In the genomic region with DNA sequence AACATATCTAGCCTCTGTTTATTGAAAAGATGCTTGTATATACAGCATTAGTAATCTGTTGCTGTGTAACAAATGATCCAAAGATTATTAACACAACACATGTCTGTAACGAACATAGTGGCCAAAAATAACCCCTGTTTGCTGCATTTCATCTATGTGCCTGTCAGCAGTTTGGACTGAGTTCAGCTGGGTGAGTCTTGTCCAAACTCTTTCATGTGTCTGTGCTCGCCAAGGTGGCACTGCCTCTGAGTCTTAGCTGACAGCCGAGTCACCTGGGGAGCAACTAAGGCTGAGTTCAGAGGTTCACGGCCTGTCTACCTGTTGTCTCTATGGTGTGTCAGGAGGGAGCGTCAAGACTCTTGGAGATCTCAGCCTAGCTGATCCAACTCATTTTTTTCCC, we compare ENCODE assay signal across 18 mouse cellular contexts. TPM values are rescaled to one million over a fixed set of nuclear protein-coding genes. Genes with fewer than 3 reads are reported as not detected.
DNase-seq lines count a peak whose midpoint lies in the region; ATAC-seq and TF ChIP-seq lines count a peak whose summit lies in the region.
"Had no signal": no experiment of that assay in that cellular context is flagged by ENCODE, and none has a peak within 500 bp of the region (broad histone marks: within the 10 kb centered on the region; RNA-seq: fewer than 3 reads in every experiment).

No protein-coding gene starts in this region.

- DNase-seq in gastrocnemius, adult 2 months: peak; percentile 63
- no peak for DNase-seq in gastrocnemius, postnatal 14 days
- peak; percentile 37 for DNase-seq in kidney, adult 18-20 months
- DNase-seq in heart, postnatal 0 days (ENCODE audit: low spot score): peak; percentile 22
- no peak for DNase-seq in kidney, postnatal 0 days (ENCODE audit: low spot score)
- DNase-seq in frontal cortex, postnatal 36 days (ENCODE audit: low spot score in 2 of 2): no peak
- DNase-seq: cerebellum, postnatal 14 days; embryo, embryonic 11 days; lung, adult 2 months; right cerebral cortex, postnatal 14 days had no signal

- no peak overlapping the region for H3K4me2 ChIP-seq in kidney, embryonic 16.5 days (replicated peaks; ENCODE audit: low read depth, low read length)
- H3K4me2 ChIP-seq in heart, postnatal 0 days (ENCODE audit: low read depth, low read length): no peak overlapping the region
- H3K4me2 ChIP-seq in kidney, postnatal 0 days (ENCODE audit: low read length): no peak overlapping the region
- H3K4me2 ChIP-seq: embryonic facial prominence, embryonic 15.5 days; hindbrain, embryonic 14.5 days; midbrain, embryonic 11.5 days; neural tube, embryonic 13.5 days had no signal

- intact Hi-C loops in gastrocnemius, adult 2 months (cut with DNase I): loop anchor here (10.0 kb wide), 1 partner anchor 248 kb away; no protein-coding TSS in a partner anchor
- intact Hi-C loops in gastrocnemius, postnatal 14 days (cut with DNase I; ENCODE audit: low total_unique reads): no loop called here

- H3K27me3 ChIP-seq in kidney, embryonic 16.5 days (ENCODE audit: insufficient read depth, low read length): no peaks in the 10 kb centered on the region
- peaks cover 22% of the 10 kb centered on the region for H3K27me3 ChIP-seq in heart, postnatal 0 days (ENCODE audit: control insufficient read depth, insufficient read depth, low read length)
- no peaks in the 10 kb centered on the region for H3K27me3 ChIP-seq in kidney, postnatal 0 days (ENCODE audit: insufficient read depth, low read length)

- H3K27ac ChIP-seq in gastrocnemius, adult 2 months: peak overlapping the region; percentile 4; the same call in 1 of the 2 replicates
- no peak overlapping the region for H3K27ac ChIP-seq in kidney, embryonic 16.5 days (ENCODE audit: low read length)
- no peak overlapping the region for H3K27ac ChIP-seq in heart, postnatal 0 days (ENCODE audit: low read depth)
- H3K27ac ChIP-seq in kidney, postnatal 0 days: 0 out of 2 replicates have a peak overlapping the region, but pooled peaks have one; percentile 21
- H3K27ac ChIP-seq: embryonic facial prominence, embryonic 15.5 days; hindbrain, embryonic 14.5 days; macrophage; neural tube, embryonic 13.5 days had no signal

- TF ChIP-seq EP300 in heart, postnatal 0 days (IDR thresholded peaks at IDR 0.05; ENCODE audit: low read depth): no peak

- no peaks in the 10 kb centered on the region for H3K36me3 ChIP-seq in kidney, embryonic 16.5 days (ENCODE audit: insufficient read depth, low read length)
- H3K36me3 ChIP-seq in heart, postnatal 0 days (replicated peaks; ENCODE audit: control insufficient read depth, insufficient read depth, low read length): no peaks in the 10 kb centered on the region
- no peaks in the 10 kb centered on the region for H3K36me3 ChIP-seq in kidney, postnatal 0 days (ENCODE audit: insufficient read depth, low read length)
- H3K36me3 ChIP-seq: embryonic facial prominence, embryonic 15.5 days; neural tube, embryonic 13.5 days had no signal

- 62% methylated on average over 5 of the region's 5 CpGs for WGBS in kidney, embryonic 16.5 days
- WGBS in heart, postnatal 0 days: 44% methylated on average over 5 of the region's 5 CpGs
- WGBS in kidney, postnatal 0 days: 62% methylated on average over 5 of the region's 5 CpGs

- TF ChIP-seq CTCF in gastrocnemius, adult 2 months (IDR thresholded peaks at IDR 0.05): no peak
- TF ChIP-seq CTCF in heart, postnatal 0 days (IDR thresholded peaks at IDR 0.05; ENCODE audit: low read depth): no peak
- TF ChIP-seq CTCF in kidney, postnatal 0 days (IDR thresholded peaks at IDR 0.05; ENCODE audit: low read depth): no peak

- ATAC-seq in kidney, embryonic 16.5 days (ENCODE audit: low FRiP score, low TSS enrichment): no peak
- ATAC-seq in heart, postnatal 0 days (ENCODE audit: insufficient read depth, low read depth): 0 out of 2 replicates have a peak, but pooled peaks have one; percentile 30
- peak; percentile 52; the same call in 1 of the 2 replicates for ATAC-seq in kidney, postnatal 0 days (replicated peaks; ENCODE audit: low FRiP score, low read depth)
- ATAC-seq in frontal cortex, adult (ENCODE audit: low TSS enrichment): no peak

- H3K4me3 ChIP-seq in gastrocnemius, adult 2 months: no peak overlapping the region
- no peak overlapping the region for H3K4me3 ChIP-seq in kidney, embryonic 16.5 days (ENCODE audit: low read length)
- H3K4me3 ChIP-seq in heart, postnatal 0 days (ENCODE audit: low read depth, low read length): no peak overlapping the region
- H3K4me3 ChIP-seq in kidney, postnatal 0 days (replicated peaks; ENCODE audit: low read depth, low read length): no peak overlapping the region
- H3K4me3 ChIP-seq: embryonic facial prominence, embryonic 15.5 days; neural tube, embryonic 13.5 days had no signal

- H3K9me3 ChIP-seq in kidney, embryonic 16.5 days (ENCODE audit: low read length): no peaks in the 10 kb centered on the region
- no peaks in the 10 kb centered on the region for H3K9me3 ChIP-seq in heart, postnatal 0 days (replicated peaks; ENCODE audit: control insufficient read depth, low read length)
- H3K9me3 ChIP-seq in kidney, postnatal 0 days (replicated peaks; ENCODE audit: low read length): no peaks in the 10 kb centered on the region
- H3K9me3 ChIP-seq: embryonic facial prominence, embryonic 15.5 days; neural tube, embryonic 13.5 days had no signal

- no peak overlapping the region for H3K9ac ChIP-seq in kidney, embryonic 16.5 days (replicated peaks; ENCODE audit: low read length)
- H3K9ac ChIP-seq in heart, postnatal 0 days (replicated peaks; ENCODE audit: low read depth, low read length): no peak overlapping the region
- no peak overlapping the region for H3K9ac ChIP-seq in kidney, postnatal 0 days (ENCODE audit: low read depth, low read length)
- H3K9ac ChIP-seq: embryonic facial prominence, embryonic 15.5 days; hindbrain, embryonic 14.5 days; neural tube, embryonic 13.5 days had no signal

- H3K4me1 ChIP-seq in kidney, embryonic 16.5 days (ENCODE audit: insufficient read depth, low read length): peaks cover 32% of the 10 kb centered on the region
- H3K4me1 ChIP-seq in heart, postnatal 0 days (ENCODE audit: control insufficient read depth, insufficient read depth): 0 out of 2 replicates have a peak, but pooled peaks cover 3% of the 10 kb centered on the region
- H3K4me1 ChIP-seq in kidney, postnatal 0 days (replicated peaks; ENCODE audit: insufficient read depth, low read length): peaks cover 6% of the 10 kb centered on the region; the same call in 1 of the 2 replicates
- H3K4me1 ChIP-seq: neural tube, embryonic 13.5 days had no signal

RNA-seq across cellular contexts. Expression of a gene that starts 5.1 kb away (rescaled TPM):
- total RNA-seq in gastrocnemius, adult 2 months (2021): 10 to 100 TPM in 1 of 2 experiments, 1 to 10 TPM in 1; 5.6 to 11.4 TPM
- 1 to 10 TPM in 1 of 2 experiments, under 1 TPM in 1; 0.91 to 1.2 TPM for total RNA-seq in gastrocnemius, postnatal 14 days (2021)
- 63.1 and 66.3 TPM in 2 replicates for polyA plus RNA-seq in kidney, embryonic 16.5 days (2015; fragmentation: Nextera tagmentation; extraction: Ambion mirVana)
- 0.11 and 3.2 TPM in 2 replicates for total RNA-seq in heart, postnatal 0 days (2014; rRNA removed; ENCODE audit: low replicate concordance)
- 0.53 and 1.0 TPM in 2 replicates for polyA plus RNA-seq in heart, postnatal 0 days (2015; fragmentation: Nextera tagmentation; extraction: Ambion mirVana)
- polyA plus RNA-seq in kidney, postnatal 0 days (2015; fragmentation: Nextera tagmentation; extraction: Ambion mirVana): 53.4 and 59.8 TPM in 2 replicates
- total RNA-seq: MEL had no signal

Comparison
In these comparisons a context has a peak if more than half of its experiments do, and no peak if none do; other contexts are left out.
1. DNase-seq: peak in gastrocnemius, adult 2 months (single experiment), kidney, adult 18-20 months (single experiment) and heart, postnatal 0 days (single experiment); none in gastrocnemius, postnatal 14 days (single experiment), kidney, postnatal 0 days (single experiment) and frontal cortex, postnatal 36 days (0 of 2).
2. H3K27ac ChIP-seq: peak in gastrocnemius, adult 2 months (single experiment) and kidney, postnatal 0 days (single experiment); none in kidney, embryonic 16.5 days (single experiment) and heart, postnatal 0 days (single experiment).
3. ATAC-seq: peak in heart, postnatal 0 days (single experiment) and kidney, postnatal 0 days (single experiment); none in kidney, embryonic 16.5 days (single experiment) and frontal cortex, adult (single experiment).